Mouse (Mus musculus) lung, postnatal 10 days (tissue): Measurements from ENCODE around the gene Anapc15.

Experiments used
- DNase-seq: peaks from one replicate; pipeline ENCODE4 v3.0.0; 2021

Anapc15 gene

DNA sequence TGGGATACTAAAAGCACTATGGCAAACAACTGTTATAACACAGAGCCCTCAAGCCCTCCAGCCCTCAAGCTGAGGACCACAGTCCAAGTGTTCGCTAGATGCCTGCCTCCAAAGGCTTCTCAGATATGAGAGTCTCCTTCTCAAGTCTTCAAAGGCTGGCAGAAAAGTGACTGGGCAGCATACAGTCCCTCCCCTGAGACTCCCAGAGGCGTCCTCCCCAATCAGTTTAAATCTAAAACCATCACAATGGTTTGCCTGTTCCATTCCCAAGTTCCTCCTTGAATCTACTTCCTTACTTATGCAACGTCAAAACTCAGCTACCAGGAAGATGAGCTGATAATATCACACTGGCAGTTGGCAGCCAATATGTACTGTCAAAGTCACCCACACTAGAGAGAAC is at the start of gene Anapc15:
Gene Anapc15, plus strand, starts transcription at position 301 of the 400 bp plus-strand sequence.
- no peak for DNase-seq

DNA sequence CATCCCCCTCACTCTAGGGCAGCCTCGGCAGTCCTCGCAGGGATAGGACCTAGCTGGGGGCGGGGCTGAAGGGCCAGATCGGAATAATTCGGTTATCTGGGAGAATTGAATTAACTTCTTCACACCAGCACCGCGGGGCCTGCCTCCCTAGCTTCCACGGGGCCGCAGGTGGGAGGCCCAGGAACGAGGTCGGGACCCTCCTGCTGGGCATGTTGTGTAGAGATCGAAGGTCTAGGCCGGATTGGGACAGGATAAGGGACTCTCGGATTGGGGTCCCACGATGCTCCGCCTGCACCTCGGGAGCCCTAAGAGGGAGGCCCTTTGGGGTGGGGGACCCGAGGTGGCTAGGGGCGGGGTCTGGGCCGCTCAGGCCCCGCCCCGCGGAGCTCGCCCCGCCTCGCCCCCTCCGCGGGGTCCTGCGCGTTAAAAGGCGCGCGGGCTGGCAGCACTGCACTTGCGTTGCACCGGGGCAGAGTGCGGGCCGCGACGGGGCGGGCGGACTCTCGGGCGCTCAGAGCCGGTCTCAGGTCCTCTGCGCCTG is 45.6 kb upstream of the Anapc15 start, which contains the start of gene Phox2a:
Gene Phox2a, plus strand, starts transcription at position 453 of the 541 bp plus-strand sequence.
- no peak for DNase-seq

DNA sequence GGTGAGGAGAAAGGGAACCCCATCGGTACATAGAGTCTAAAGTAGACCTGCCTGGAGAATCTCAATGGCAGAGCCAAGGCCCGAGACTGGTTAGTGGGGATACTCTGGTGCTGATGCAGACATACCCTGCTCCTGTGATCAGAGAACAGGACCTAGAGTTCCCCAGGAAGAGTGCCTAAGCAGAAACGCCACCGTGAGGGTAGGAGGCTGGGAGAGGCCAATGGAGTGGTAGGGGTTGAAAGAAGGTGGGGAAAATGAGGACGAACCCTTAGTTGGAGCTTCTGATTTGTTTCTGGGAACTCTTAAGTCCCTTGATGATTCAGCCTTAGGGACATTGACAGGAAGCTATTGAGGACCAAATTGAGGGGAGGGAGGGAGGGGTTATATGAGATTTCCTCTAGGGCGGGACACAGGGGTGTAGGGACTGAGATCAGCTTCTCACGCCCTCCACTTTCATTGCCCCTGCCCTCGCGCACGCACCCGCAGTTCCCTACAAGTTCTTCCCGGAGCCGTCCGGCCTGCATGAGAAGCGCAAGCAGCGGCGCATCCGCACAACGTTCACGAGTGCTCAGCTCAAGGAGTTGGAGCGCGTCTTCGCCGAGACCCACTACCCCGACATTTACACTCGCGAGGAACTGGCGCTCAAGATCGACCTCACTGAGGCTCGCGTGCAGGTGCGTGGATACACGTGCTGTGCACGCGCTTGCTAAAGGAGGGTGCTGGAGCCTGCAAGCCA is 43.1 kb upstream of the Anapc15 start:
- no peak for DNase-seq

DNA sequence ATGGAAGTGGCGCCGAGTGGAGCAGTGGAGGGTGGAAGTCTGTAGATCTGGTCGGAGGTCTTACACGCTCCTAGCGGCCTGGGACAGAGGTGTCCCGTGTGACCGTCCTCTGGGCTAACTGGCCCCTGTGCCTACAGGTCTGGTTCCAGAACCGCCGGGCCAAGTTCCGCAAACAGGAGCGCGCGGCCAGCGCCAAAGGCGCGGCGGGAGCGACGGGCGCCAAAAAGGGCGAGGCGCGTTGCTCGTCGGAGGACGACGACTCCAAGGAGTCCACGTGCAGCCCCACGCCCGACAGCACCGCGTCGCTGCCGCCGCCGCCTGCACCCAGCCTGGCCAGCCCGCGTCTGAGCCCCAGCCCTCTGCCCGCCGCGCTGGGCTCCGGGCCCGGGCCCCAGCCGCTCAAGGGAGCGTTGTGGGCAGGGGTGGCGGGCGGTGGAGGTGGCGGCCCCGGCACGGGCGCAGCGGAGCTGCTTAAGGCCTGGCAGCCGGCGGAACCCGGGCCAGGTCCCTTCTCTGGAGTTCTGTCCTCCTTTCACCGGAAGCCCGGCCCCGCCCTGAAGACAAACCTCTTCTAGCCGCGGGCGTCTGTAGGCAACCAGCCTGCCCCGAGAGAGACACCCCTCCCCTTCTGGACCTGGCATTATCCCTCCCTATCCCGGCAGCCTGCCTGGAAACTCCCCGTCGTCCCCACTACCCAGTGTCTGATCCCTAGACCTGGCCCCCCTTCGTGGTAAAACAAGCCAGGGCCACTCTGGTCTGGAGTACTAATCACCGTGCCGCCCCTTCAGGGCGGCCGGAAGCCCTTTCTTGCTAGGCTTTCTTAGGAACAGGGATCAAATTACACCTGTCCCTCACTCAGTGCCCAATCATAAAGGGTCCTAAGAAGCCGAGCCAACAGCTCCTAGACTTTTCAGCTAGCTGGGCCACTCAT is 41.7 kb upstream of the Anapc15 start:
- DNase-seq, result peak; percentile 71

DNA sequence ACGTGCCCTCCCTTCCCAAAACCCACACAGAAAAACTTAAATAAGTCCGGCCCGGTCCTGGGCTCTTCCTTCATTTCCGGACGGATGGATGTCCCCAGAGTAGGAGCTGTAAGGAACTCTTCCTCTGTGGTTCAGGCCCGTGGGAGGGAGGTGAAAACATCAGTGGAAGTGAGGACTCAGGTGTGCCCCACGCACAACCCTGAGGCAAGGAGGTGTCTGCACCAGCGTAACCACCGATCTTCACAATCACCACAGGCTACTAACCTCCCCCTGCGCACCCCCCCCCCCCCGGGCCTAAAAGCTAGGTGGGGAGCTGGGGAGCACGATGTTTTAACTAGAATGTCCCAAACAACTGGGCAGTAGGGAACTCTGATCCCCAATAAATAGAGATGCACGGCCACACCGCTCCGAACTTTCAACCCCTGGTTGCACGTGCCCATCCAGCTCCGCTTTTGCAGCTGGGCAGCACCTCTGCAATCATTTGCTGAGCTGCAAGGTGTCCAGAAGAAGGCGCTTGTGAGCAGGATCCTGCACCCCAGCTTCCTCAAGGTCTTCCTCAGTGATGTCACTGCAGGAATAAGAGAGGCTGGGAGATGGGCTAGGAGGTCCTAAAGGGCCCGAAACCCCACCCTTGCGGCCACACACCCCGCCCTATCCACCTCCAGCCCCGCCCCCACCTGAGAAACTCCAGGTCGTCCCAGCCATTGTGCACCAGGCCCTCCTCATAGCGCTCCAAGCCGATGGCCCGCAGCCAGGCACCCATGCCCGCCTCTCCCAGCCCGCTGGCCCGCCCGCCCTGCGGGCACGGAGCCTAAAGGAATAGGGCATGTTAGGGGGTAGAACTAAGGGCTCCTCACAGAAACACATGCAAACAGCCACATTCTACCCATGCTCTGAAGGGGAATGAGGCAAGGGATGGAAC is 40.4 kb upstream of the Anapc15 start:
- DNase-seq, result peak; percentile 49

DNA sequence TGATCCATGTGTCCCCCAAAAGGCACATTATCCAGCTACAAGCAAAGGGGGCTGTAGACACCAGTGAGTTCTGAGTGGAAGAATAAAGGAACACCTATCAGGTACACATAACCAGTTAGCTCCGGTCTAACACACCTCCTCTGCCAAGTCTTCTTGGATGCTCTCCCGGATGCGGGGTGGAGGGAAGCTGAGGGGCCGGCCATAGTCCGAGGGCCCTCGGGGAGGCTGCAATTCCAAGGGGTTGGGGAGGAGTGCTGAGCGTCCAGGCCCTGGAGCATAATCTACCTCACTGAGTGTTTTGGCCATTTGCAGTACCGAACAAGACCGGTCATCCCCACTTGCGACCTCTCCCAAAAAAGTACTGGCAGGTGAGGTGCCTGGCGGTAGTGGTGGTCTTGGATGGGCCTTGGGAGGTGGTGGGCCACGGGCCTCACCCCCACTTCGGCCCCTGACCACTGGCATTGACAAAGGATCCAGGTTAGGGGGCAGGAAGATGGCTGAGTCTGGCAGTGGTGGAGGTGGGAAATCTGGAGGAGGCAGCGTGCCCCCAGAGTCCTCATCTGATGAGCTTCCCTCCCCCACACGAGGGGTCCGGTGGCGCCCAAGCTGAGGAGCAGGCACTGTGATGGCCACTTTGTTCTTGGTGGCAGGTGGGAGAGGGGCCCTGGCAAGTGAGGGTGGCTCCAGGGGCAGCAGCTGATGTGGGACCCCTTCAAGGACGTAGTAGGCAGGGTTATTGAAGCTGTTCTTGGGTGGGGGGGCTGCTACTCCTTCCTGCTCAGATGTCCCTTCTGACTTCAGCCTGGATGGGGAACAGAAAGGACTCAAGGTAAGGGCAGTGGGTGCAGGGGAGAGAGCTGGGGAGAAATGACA is 39.5 kb upstream of the Anapc15 start:
- no peak for DNase-seq

DNA sequence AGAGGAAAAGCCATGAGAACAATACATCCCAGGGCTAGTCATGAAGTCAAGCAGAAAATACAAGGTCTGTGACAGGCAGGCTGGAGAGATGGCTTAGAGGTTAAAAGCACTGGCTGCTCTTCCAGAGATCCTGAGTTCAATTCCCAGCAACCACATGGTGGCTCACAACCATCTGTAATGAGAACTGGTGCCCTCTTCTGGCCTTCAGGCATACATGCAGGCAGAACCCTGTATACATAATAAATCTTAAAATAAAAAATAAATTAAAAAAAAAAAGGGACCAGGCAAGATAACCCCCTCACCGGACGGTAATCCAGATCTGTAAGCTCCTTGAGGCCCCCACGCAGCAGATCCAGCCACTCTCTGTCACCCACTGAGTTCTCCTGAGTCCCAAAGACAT is 33.1 kb upstream of the Anapc15 start:
- no peak for DNase-seq

DNA sequence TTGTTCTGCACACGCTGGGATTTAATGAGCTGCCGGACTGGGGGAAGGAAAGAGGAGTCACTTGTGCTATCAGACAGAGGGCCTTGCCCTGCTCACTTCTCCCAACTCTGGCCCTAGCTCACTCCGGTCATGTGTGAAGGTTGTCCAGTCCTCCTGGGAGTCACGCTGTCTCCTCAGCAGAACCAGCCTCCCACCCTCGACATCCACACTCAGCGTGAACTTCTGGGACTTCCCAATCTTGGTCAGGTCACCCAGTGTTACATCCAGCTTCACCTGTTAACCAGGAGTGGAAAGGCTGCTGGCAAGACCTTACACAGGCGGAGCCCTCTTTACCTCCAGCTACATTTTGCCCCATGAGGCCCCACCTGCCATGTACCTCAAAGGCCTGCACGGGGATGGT is 32.1 kb upstream of the Anapc15 start:
- DNase-seq, result no peak

DNA sequence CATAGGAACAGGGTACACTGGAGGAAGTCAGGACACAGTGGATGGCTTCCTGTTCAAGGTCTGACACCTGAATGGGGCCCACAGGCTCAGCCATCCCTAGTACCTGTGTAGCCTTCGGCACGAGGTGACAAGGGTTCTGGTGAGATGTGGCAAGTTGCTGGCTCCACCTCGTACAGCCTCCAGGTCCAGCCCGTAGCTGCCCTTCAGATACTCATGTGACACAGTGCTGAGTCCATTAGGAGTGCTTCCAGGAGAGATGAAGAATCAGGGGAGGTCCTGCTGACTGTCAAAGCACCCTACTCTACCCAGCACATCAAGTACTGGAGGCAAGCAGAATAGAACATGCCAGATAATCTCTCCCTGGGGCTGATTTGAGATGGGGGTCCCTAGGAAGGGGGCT is 31.1 kb upstream of the Anapc15 start:
- no peak for DNase-seq

DNA sequence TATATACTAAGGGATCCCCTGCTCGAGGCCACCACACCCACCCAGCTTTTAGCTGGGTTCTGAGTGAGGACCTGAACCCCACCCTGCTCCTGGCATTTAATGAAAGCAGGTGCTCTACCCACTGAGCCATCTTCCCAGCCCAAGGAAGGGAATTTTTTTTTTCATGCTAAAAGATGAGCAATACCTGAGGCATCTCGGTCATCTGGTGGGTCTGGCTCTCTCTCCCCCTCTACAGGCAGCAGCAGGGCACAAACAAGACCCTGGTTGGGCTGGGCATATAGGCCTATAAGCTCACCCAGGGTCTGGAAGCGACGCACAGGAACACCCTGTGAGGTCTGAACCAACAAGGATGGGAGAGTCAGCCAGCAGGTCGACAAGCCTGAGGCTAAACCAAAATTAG is 30.2 kb upstream of the Anapc15 start:
- no peak for DNase-seq

DNA sequence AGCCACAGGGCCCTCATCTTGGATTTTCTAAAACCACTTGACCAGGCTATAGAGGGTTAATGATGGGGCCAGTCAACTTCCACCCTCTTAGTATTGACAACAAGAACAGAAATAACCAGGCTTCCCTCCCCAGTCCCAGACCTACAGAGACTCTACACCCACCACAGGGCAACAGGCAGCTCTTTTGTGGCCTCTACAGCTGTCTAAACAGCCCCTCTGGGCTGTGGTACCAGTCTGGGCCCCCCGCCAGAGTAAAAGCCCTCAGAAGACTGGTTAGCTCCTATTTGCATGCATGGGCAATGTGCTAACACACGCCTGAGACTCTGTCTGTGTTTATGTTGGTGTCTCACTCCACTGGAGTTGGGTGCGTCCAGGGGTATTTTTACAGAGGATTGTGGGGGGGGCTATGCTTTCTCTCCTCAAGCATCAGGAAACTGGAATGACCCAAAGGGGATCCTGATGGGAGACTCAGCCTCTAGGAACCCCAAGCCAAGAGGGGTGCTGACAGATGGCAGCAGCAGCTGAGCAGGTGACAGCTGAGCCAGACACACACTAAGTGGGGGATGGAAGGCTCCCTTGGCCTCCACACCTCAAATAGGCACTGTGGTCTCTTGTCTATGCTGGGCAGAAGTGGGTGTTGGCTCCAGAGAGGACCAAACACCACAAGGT is 29.5 kb upstream of the Anapc15 start:
- DNase-seq, result no peak

DNA sequence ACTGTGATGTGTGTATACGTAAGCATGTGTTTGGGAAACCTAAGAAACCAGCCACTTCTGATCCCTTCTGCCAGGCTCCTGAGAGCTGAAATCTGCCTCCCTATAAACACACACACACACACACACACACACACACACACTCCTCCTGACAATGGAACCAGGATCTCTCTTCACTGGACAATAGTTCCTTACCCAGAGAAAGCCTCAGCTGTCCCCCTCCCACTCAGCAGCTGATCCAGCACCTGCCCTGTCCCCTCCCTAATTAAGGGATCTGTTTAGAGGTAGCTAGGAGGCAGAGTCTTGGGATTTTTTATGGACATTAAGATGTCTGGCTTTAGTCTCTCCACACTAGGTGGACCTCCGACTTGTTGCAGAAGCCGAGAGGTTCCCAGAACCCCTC is 28.6 kb upstream of the Anapc15 start:
- DNase-seq, result no peak

DNA sequence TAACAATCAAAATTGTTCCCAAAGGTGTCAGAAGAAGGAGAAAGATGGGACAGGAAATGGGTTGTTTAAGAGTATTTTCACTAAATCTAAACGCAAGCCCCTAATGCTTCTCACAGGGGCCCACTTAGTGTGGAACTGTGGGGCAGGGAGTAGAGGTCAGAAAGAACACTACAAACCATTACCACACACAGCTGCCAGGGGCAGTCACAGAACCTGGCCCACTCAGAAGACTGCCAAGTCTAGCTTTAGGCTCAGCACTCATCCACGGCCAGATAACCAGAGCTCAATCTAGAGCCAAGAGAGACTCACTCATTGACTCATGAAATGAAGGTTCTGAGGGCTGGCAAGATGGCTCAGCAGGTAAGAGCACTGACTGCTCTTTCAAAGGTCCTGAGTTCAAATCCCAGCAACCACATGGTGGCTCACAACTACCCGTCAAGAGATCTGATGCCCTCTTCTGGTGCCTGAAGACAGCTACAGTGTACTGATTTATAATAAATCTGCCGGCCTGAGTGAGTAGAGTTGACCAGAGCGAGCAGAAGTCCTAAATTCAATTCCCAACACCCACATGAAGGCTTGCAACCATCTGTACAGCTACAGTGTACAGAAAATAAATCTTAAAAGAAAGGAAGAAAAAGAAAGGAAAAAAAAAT is 27.9 kb upstream of the Anapc15 start:
- no peak for DNase-seq

DNA sequence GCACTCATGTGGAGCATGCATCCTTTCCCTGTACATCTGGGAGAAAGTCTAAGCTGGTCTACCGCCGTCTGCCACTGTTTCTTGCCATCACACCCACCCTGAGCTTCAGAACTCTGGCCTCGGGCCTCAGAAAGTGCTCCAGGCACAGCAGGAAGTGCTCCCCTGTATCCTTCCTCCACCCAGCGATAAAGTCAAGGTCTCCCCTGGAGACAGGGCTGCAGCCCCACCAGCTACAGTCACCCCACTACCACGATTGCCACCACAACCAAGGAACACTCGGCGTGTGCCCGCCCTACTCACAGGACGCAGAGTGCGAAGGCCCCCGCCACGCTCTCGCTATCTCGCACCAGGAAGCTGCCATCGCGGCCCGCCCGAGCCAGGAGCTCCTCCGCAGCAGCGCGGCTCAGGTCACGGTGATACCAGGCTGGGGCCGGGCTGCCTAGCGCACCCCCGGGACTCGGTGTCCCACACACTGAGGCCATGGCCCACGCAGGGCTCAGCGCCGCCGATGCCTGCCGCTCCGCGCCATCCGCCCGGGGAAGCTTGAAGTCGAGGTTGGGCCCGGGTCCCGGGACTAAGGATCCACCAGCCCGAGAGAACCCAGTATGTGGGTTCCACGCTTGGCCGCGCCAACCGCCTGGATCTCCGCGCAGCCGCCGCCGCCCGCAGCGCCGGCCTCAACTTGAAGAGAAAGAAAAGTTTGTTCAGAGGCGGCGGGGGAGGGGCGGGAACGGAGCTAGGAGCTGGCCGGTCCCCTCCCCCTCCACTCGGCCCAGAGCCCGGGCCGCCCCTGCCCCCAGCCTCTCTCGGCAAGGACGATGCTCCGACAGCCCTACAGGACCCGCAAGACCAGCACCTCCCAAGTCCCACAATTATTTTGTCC is 27.0 kb upstream of the Anapc15 start:
- DNase-seq, result peak; percentile 76

DNA sequence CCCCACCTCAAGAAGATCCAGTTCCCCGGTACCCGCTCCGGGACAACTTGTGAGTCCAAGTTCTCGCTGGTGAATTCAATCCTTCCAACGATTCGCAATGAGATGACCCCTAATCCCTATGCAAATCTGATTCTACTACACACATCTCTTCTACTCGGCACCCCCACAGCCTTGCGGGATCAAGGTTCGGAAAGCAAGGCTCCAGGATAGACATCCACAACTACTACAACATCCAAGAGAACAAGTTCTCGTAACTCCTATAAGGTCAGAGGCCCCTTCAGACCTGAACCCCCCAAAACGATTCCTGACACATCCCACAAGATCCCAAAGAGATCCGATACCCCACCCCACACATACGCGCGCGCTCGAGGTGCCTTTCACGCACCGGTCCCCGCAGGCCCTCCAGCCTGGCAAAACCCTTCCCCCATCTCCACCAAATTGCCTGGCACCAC is 26.3 kb upstream of the Anapc15 start:
- peak; percentile 60 for DNase-seq

DNA sequence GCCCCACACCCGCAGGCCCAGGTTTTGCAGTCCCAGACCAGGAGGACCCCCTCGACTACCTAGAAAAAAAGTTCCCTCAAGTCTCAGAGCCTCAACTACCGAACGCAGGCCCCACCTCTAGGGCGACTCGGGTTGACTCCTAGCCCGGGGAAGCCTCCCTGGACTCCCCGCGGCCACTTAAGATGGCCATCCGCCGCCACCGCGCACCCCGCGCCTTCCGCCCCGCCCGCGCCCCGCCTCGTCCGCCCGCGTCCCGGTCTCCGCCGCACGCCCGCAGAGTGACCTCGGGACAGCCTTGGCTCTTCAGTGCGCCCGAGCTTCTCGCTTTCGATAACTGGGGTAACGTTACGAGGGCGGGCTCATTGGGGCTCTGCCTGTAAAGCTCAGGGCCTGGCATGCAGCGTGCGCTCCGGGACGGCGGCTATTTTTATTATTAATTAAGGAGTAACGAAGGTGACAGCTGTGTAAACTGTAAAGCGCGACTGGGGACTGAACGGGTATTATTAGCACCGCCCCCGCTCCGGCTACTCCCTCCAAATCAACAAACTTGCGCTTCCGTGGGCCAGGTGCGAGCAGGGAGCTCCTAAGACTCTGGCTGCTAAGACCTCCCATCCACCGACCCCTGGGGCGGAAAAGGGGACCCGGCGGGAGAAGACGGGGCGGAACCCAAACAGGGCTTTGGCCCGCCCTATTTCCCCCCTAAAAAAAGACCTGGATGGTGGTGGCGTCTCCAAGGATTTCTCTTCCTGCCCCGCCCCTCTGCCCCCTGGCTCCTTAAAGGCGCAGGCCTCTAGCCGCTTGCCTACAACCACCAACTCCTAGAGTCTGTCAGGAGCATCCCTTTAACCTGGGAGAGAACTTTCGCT is 25.7 kb upstream of the Anapc15 start, which contains the start of gene Inppl1:
Gene Inppl1, minus strand, starts transcription at position 624 of the 866 bp plus-strand sequence.
- DNase-seq, result peak; percentile 96

DNA sequence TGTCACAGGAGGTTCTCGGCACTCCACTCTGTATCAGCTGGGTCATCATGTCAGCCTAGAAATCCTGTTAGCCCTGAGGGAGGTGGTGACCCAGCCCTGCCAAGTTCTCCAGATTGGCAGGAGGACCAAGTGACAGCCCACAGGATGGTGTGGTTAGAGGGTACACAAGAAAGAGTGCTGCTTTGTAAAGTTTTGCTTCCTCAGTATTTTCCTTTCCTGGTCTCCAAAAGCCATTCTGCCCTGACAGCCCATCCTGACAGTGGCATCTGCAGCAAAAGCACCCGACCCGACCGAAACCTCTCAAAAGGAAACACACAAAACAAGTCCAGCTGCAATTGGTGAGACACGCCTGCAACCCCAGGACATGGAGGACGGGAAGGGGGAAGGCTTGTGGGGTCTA is 19.3 kb upstream of the Anapc15 start:
- no peak for DNase-seq

DNA sequence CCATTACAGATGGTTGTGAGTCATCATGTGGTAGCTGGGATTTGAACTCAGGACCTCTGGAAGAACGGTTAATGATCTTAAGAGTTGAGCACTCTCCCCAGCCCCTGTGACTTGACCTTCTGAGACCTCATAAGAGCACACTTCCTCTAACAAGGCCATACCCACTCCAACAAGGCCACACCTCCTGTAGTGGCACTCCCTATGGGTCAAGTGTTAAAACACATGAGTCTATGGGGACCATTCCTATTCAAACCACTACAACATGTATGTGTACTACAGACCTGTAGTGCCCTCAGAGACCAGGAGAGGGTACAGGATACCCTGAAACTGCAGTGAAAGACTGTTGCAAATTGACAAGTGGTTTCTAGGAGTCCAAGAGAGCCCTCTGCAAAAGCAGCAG is 15.6 kb upstream of the Anapc15 start:
- DNase-seq, result no peak
